Mouse (Mus musculus) thymus, adult 2 months (tissue): ENCODE results near the gene Itgal.

ENCODE experiments used
- CTCF ChIP-seq: fragments of 200-500 bp; IDR thresholded peaks from 2 replicates; pipeline ENCODE4 v1.5.1; 2012; ENCODE audit warnings: mild to moderate bottlenecking, control low read depth, low read length, moderate library complexity, borderline replicate concordance; ENCODE audit not compliant: control insufficient read depth, poor library complexity, insufficient read depth; ENCODE audit errors: extremely low read depth
- POLR2A ChIP-seq: fragments of 200-500 bp; IDR thresholded peaks from 2 replicates; pipeline ENCODE4 v1.6.1; 2012; ENCODE audit warnings: mild to moderate bottlenecking, low read length, control low read depth, moderate library complexity; ENCODE audit not compliant: control insufficient read depth, poor library complexity, insufficient read depth; ENCODE audit errors: extremely low read depth

GRCm38 (mm10) chr7:127335604-127336003 lies 39.5 kb downstream of the Itgal start:
- TF ChIP-seq POLR2A: no peak
- TF ChIP-seq CTCF: no peak
